Mouse (Mus musculus): ENCODE data around the gene Ppcdc. TPM values are rescaled to one million over a fixed set of nuclear protein-coding genes. Genes with fewer than 3 reads are reported as not detected.

Ppcdc gene
- polyA plus RNA-seq, 1 experiment from 2014 or later = 15.0 TPM

GRCm38 (mm10) chr9:57407120-57407905, 32.6 kb downstream of the Ppcdc start:
- no peak overlapping the region for H3K4me3 ChIP-seq
- no peaks in the 10 kb centered on the region for H3K9me3 ChIP-seq
- H3K36me3 ChIP-seq = no peaks in the 10 kb centered on the region
- H3K9ac ChIP-seq = no peak overlapping the region
- no peak for ATAC-seq (ENCODE audit: extremely low read depth, insufficient number of reproducible peaks, low FRiP score, low TSS enrichment)
- peaks cover 11% of the 10 kb centered on the region for H3K4me1 ChIP-seq
- H3K27ac ChIP-seq (replicated peaks) = no peak overlapping the region
- no peaks in the 10 kb centered on the region for H3K27me3 ChIP-seq (replicated peaks)
- no peak overlapping the region for H3K4me2 ChIP-seq
- WGBS = 67% methylated on average over 9 of the region's 9 CpGs

- ATAC-seq (ENCODE audit: extremely low read depth, insufficient number of reproducible peaks, low FRiP score, low TSS enrichment) = no peak
- no peaks in the 10 kb centered on the region for H3K9me3 ChIP-seq
These were observed 33.5 kb downstream of the Ppcdc start for GRCm38 (mm10) chr9:57406395-57406794.

GRCm38 (mm10) chr9:57404036-57404435, 35.9 kb downstream of the Ppcdc start:
- Histone ChIP-seq H3K27ac (replicated peaks) (no peak overlapping the region), H3K4me2 (no peak overlapping the region), H3K27me3 (replicated peaks) (no peaks in the 10 kb centered on the region), H3K9ac (no peak overlapping the region), H3K4me1 (peaks cover 15% of the 10 kb centered on the region), H3K36me3 (0 out of 2 replicates have a peak, but pooled peaks cover 5% of the 10 kb centered on the region), H3K4me3 (no peak overlapping the region), H3K9me3 (peaks cover 23% of the 10 kb centered on the region)
- ATAC-seq (ENCODE audit: extremely low read depth, insufficient number of reproducible peaks, low FRiP score, low TSS enrichment) = no peak
- 87% methylated on average over 5 of the region's 5 CpGs for WGBS

More at GRCm38 (mm10) chr9:57406395-57406794, 33.5 kb downstream of the Ppcdc start:
- H3K4me1 ChIP-seq = peaks cover 15% of the 10 kb centered on the region
- no peak overlapping the region for H3K4me2 ChIP-seq
- H3K27me3 ChIP-seq (replicated peaks) = no peaks in the 10 kb centered on the region
- no peak overlapping the region for H3K27ac ChIP-seq (replicated peaks)
- no peak overlapping the region for H3K4me3 ChIP-seq
- no peak overlapping the region for H3K9ac ChIP-seq
- no peaks in the 10 kb centered on the region for H3K36me3 ChIP-seq
- 80% methylated on average over 5 of the region's 5 CpGs for WGBS

- Histone ChIP-seq H3K9ac (no peak overlapping the region), H3K4me2 (no peak overlapping the region), H3K4me1 (peaks cover 14% of the 10 kb centered on the region), H3K4me3 (no peak overlapping the region), H3K36me3 (0 out of 2 replicates have a peak, but pooled peaks cover 5% of the 10 kb centered on the region), H3K27ac (replicated peaks) (no peak overlapping the region), H3K9me3 (peaks cover 32% of the 10 kb centered on the region), H3K27me3 (replicated peaks) (no peaks in the 10 kb centered on the region)
- ATAC-seq (ENCODE audit: extremely low read depth, insufficient number of reproducible peaks, low FRiP score, low TSS enrichment) = no peak
- 58% methylated on average over 15 of the region's 15 CpGs for WGBS
These were observed 37.3 kb downstream of the Ppcdc start for GRCm38 (mm10) chr9:57402318-57403251.

- H3K27ac ChIP-seq (replicated peaks) = no peak overlapping the region
- peaks cover 11% of the 10 kb centered on the region for H3K4me1 ChIP-seq
- 0 out of 2 replicates have a peak, but pooled peaks cover 5% of the 10 kb centered on the region for H3K36me3 ChIP-seq
- H3K9ac ChIP-seq = no peak overlapping the region
- ATAC-seq (ENCODE audit: extremely low read depth, insufficient number of reproducible peaks, low FRiP score, low TSS enrichment) = no peak
- H3K9me3 ChIP-seq = peaks cover 32% of the 10 kb centered on the region
- H3K4me3 ChIP-seq = no peak overlapping the region
- H3K27me3 ChIP-seq (replicated peaks) = no peaks in the 10 kb centered on the region
- no peak overlapping the region for H3K4me2 ChIP-seq
- WGBS = 76% methylated on average over 2 of the region's 2 CpGs
These were observed 41.2 kb downstream of the Ppcdc start for GRCm38 (mm10) chr9:57398773-57399172.

- no peak overlapping the region for H3K9ac ChIP-seq
- no peak overlapping the region for H3K27ac ChIP-seq (replicated peaks)
- no peaks in the 10 kb centered on the region for H3K36me3 ChIP-seq
- 53% methylated on average over 1 of the region's 1 CpGs for WGBS
- no peaks in the 10 kb centered on the region for H3K27me3 ChIP-seq (replicated peaks)
- no peak for ATAC-seq (ENCODE audit: extremely low read depth, insufficient number of reproducible peaks, low FRiP score, low TSS enrichment)
- no peak overlapping the region for H3K4me2 ChIP-seq
- H3K9me3 ChIP-seq = no peaks in the 10 kb centered on the region
- H3K4me1 ChIP-seq = peaks cover 9% of the 10 kb centered on the region
- no peak overlapping the region for H3K4me3 ChIP-seq
These were observed 47.0 kb downstream of the Ppcdc start for GRCm38 (mm10) chr9:57392892-57393291.

GRCm38 (mm10) chr9:57390869-57391268, 49.1 kb downstream of the Ppcdc start:
- no peaks in the 10 kb centered on the region for H3K27me3 ChIP-seq (replicated peaks)
- H3K9ac ChIP-seq = no peak overlapping the region
- H3K4me2 ChIP-seq = no peak overlapping the region
- no peak for ATAC-seq (ENCODE audit: extremely low read depth, insufficient number of reproducible peaks, low FRiP score, low TSS enrichment)
- 72% methylated on average over 3 of the region's 3 CpGs for WGBS
- H3K9me3 ChIP-seq = no peaks in the 10 kb centered on the region
- no peaks in the 10 kb centered on the region for H3K36me3 ChIP-seq
- H3K27ac ChIP-seq (replicated peaks) = 0 out of 2 replicates have a peak overlapping the region, but pooled peaks have one; percentile 43
- H3K4me3 ChIP-seq = no peak overlapping the region
- peaks cover 20% of the 10 kb centered on the region for H3K4me1 ChIP-seq

- no peaks in the 10 kb centered on the region for H3K36me3 ChIP-seq
- 0% methylated on average over 1 of the region's 1 CpGs for WGBS
- no peak overlapping the region for H3K9ac ChIP-seq
- 0 out of 2 replicates have a peak overlapping the region, but pooled peaks have one; percentile 13 for H3K27ac ChIP-seq (replicated peaks)
- peaks cover 20% of the 10 kb centered on the region for H3K4me1 ChIP-seq
- ATAC-seq (ENCODE audit: extremely low read depth, insufficient number of reproducible peaks, low FRiP score, low TSS enrichment) = no peak; the same call in 1 of the 2 replicates
- no peak overlapping the region for H3K4me2 ChIP-seq
- no peaks in the 10 kb centered on the region for H3K27me3 ChIP-seq (replicated peaks)
- no peaks in the 10 kb centered on the region for H3K9me3 ChIP-seq
- no peak overlapping the region for H3K4me3 ChIP-seq
These were observed 50.8 kb downstream of the Ppcdc start for GRCm38 (mm10) chr9:57389131-57389530.

GRCm38 (mm10) chr9:57386926-57387325, 53.0 kb downstream of the Ppcdc start:
- H3K36me3 ChIP-seq = no peaks in the 10 kb centered on the region
- no peak for ATAC-seq (ENCODE audit: extremely low read depth, insufficient number of reproducible peaks, low FRiP score, low TSS enrichment)

GRCm38 (mm10) chr9:57384621-57385020, 55.3 kb downstream of the Ppcdc start:
- H3K4me3 ChIP-seq = no peak overlapping the region
- no peaks in the 10 kb centered on the region for H3K36me3 ChIP-seq
- WGBS = 57% methylated on average over 2 of the region's 2 CpGs

More at GRCm38 (mm10) chr9:57386926-57387325, 53.0 kb downstream of the Ppcdc start:
- Histone ChIP-seq H3K4me2 (no peak overlapping the region), H3K4me1 (peaks cover 20% of the 10 kb centered on the region), H3K27ac (replicated peaks) (no peak overlapping the region), H3K9me3 (no peaks in the 10 kb centered on the region), H3K9ac (no peak overlapping the region), H3K27me3 (replicated peaks) (no peaks in the 10 kb centered on the region), H3K4me3 (no peak overlapping the region)
- 60% methylated on average over 4 of the region's 4 CpGs for WGBS

GRCm38 (mm10) chr9:57360999-57361398, 78.9 kb downstream of the Ppcdc start:
- Histone ChIP-seq H3K4me1 (peaks cover 4% of the 10 kb centered on the region; the same call in 1 of the 2 replicates), H3K27me3 (replicated peaks) (no peaks in the 10 kb centered on the region), H3K9ac (no peak overlapping the region), H3K4me3 (no peak overlapping the region), H3K36me3 (no peaks in the 10 kb centered on the region), H3K4me2 (no peak overlapping the region), H3K9me3 (no peaks in the 10 kb centered on the region; the same call in 1 of the 2 replicates), H3K27ac (replicated peaks) (no peak overlapping the region)
- ATAC-seq (ENCODE audit: extremely low read depth, insufficient number of reproducible peaks, low FRiP score, low TSS enrichment) = no peak
- WGBS = 84% methylated on average over 3 of the region's 3 CpGs

More at GRCm38 (mm10) chr9:57384621-57385020, 55.3 kb downstream of the Ppcdc start:
- Histone ChIP-seq H3K9ac (no peak overlapping the region), H3K4me1 (peaks cover 20% of the 10 kb centered on the region), H3K9me3 (no peaks in the 10 kb centered on the region), H3K4me2 (no peak overlapping the region), H3K27ac (replicated peaks) (no peak overlapping the region), H3K27me3 (replicated peaks) (no peaks in the 10 kb centered on the region)
- no peak for ATAC-seq (ENCODE audit: extremely low read depth, insufficient number of reproducible peaks, low FRiP score, low TSS enrichment)

Data from heart, embryonic 13.5 days (tissue).